Mouse (Mus musculus) right cerebral cortex, postnatal 25 days (tissue): ENCODE measurements around the gene Apeh.

Experiments
- DNase-seq: peaks from one replicate; pipeline ENCODE4 v3.0.0; 2022

The Apeh gene

GRCm38 (mm10) chr9:108072481-108072924 is 21.9 kb downstream of the Apeh start:
- DNase-seq: no peak

- no peak for DNase-seq
Observed at GRCm38 (mm10) chr9:108071801-108072200, 22.6 kb downstream of the Apeh start.

- DNase-seq: no peak
Observed at GRCm38 (mm10) chr9:108069529-108069928, 24.9 kb downstream of the Apeh start.

- no peak for DNase-seq
Observed at GRCm38 (mm10) chr9:108069007-108069406, 25.4 kb downstream of the Apeh start.

GRCm38 (mm10) chr9:108067900-108068299 is 26.5 kb downstream of the Apeh start:
- peak; percentile 61 for DNase-seq

GRCm38 (mm10) chr9:108067199-108067598 is 27.2 kb downstream of the Apeh start:
- no peak for DNase-seq

- peak; percentile 59 for DNase-seq
Observed at GRCm38 (mm10) chr9:108065491-108066011, 28.9 kb downstream of the Apeh start.

GRCm38 (mm10) chr9:108063361-108063760 is 31.0 kb downstream of the Apeh start:
- no peak for DNase-seq

GRCm38 (mm10) chr9:108062142-108062541 is 32.3 kb downstream of the Apeh start:
- no peak for DNase-seq

- no peak for DNase-seq
Observed at GRCm38 (mm10) chr9:108058291-108058690, 36.1 kb downstream of the Apeh start.

- DNase-seq: no peak
Observed at GRCm38 (mm10) chr9:108057262-108057562, 37.2 kb downstream of the Apeh start.

GRCm38 (mm10) chr9:108056361-108057261 is 37.8 kb downstream of the Apeh start:
- no peak for DNase-seq

- DNase-seq: no peak
Observed at GRCm38 (mm10) chr9:108055661-108056237, 38.7 kb downstream of the Apeh start.

GRCm38 (mm10) chr9:108055061-108055460 is 39.3 kb downstream of the Apeh start:
- DNase-seq: no peak

- DNase-seq: no peak
Observed at GRCm38 (mm10) chr9:108054331-108055040, 39.9 kb downstream of the Apeh start.

- DNase-seq: no peak
Observed at GRCm38 (mm10) chr9:108053665-108054225, 40.7 kb downstream of the Apeh start.

GRCm38 (mm10) chr9:108052885-108053664 is 41.3 kb downstream of the Apeh start, which contains the start of gene Amigo3:
Gene Amigo3 (plus strand): TSS chr9:108053159.
- DNase-seq: peak; percentile 92

GRCm38 (mm10) chr9:108052411-108052810 is 42.0 kb downstream of the Apeh start:
- no peak for DNase-seq

GRCm38 (mm10) chr9:108051931-108052220 is 42.5 kb downstream of the Apeh start:
- DNase-seq: no peak

- DNase-seq: no peak
Observed at GRCm38 (mm10) chr9:108051184-108051930, 43.0 kb downstream of the Apeh start.

- no peak for DNase-seq
Observed at GRCm38 (mm10) chr9:108049561-108050251, 44.7 kb downstream of the Apeh start.
